Mouse (Mus musculus) bone marrow macrophage, adult 2 months (primary cell): ENCODE measurements around the gene Tlr2.

Experiments
- CTCF ChIP-seq: IDR thresholded peaks from 2 replicates; pipeline ENCODE4 v1.5.1; 2012; ENCODE audit warnings: low read depth, mild to moderate bottlenecking, low read length, moderate library complexity
- POLR2A ChIP-seq: IDR thresholded peaks from 2 replicates; pipeline ENCODE4 v1.6.1; 2012; ENCODE audit warnings: mild to moderate bottlenecking, low read depth, low read length, borderline replicate concordance

GRCm38 (mm10) chr3:83787086-83787485 is 54.5 kb downstream of the Tlr2 start:
- no peak for TF ChIP-seq POLR2A
- TF ChIP-seq CTCF = no peak
